Mouse (Mus musculus): ENCODE data around the gene Map7. TPM values are rescaled to one million over a fixed set of nuclear protein-coding genes. Genes with fewer than 3 reads are reported as not detected.
A peak's percentile ranks its signal among the peaks of the same experiment; 100 is the strongest.

The Map7 gene
- polyA plus RNA-seq, 1 experiment from 2014 or later: 2.7 TPM

GRCm38 (mm10) chr10:20313941-20314340, 165.7 kb downstream of the Map7 start:
- peaks cover 14% of the 10 kb centered on the region for H3K4me1 ChIP-seq (ENCODE audit: control insufficient read depth, insufficient read depth, low read length)
- no peaks in the 10 kb centered on the region for H3K27me3 ChIP-seq (replicated peaks; ENCODE audit: control insufficient read depth, insufficient read depth, low read length)
- no peak overlapping the region for H3K27ac ChIP-seq (ENCODE audit: low read depth, low read length)
- no peak for DNase-seq (ENCODE audit: low spot score)
- peaks cover 11% of the 10 kb centered on the region for H3K36me3 ChIP-seq (ENCODE audit: control insufficient read depth, insufficient read depth, low read length)
- H3K4me3 ChIP-seq (ENCODE audit: low read depth, low read length): peak overlapping the region; percentile 81; the same call in 1 of the 2 replicates
- peak overlapping the region; percentile 53 for H3K4me2 ChIP-seq (ENCODE audit: low read length)
- H3K9ac ChIP-seq (ENCODE audit: low read length): no peak overlapping the region
- no peak for ATAC-seq
- WGBS: 92% methylated on average over 4 of the region's 4 CpGs
- H3K9me3 ChIP-seq (replicated peaks; ENCODE audit: control insufficient read depth, low read length): no peaks in the 10 kb centered on the region

DNA sequence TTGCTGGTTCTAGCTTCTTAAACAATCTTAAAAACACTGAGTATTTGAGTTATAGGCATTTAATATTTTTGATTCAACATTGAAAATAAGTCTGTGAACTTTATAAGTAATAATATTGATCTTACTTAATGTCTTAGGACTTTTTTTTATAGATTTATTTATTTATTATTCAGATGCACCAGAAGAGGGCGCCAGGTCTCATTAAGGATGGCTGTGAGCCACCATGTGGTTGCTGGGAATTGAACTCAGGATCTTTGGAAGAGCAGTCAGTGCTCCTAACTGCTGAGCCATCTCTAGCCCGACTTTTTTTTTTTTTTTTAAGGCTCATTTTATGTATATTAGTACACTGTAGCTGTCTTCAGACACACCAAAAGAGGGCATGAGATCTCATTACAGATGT, 166.5 kb downstream of the Map7 start:
- 40% methylated on average over 2 of the region's 2 CpGs for WGBS
- Histone ChIP-seq H3K4me1 (ENCODE audit: control insufficient read depth, insufficient read depth, low read length) (peaks cover 14% of the 10 kb centered on the region), H3K4me2 (ENCODE audit: low read length) (no peak overlapping the region), H3K27ac (ENCODE audit: low read depth, low read length) (no peak overlapping the region), H3K9ac (ENCODE audit: low read length) (no peak overlapping the region), H3K4me3 (ENCODE audit: low read depth, low read length) (no peak overlapping the region), H3K9me3 (replicated peaks; ENCODE audit: control insufficient read depth, low read length) (no peaks in the 10 kb centered on the region), H3K36me3 (ENCODE audit: control insufficient read depth, insufficient read depth, low read length) (peaks cover 17% of the 10 kb centered on the region), H3K27me3 (replicated peaks; ENCODE audit: control insufficient read depth, insufficient read depth, low read length) (no peaks in the 10 kb centered on the region)
- DNase-seq (ENCODE audit: low spot score) (peak; percentile 10), ATAC-seq (no peak)

DNA sequence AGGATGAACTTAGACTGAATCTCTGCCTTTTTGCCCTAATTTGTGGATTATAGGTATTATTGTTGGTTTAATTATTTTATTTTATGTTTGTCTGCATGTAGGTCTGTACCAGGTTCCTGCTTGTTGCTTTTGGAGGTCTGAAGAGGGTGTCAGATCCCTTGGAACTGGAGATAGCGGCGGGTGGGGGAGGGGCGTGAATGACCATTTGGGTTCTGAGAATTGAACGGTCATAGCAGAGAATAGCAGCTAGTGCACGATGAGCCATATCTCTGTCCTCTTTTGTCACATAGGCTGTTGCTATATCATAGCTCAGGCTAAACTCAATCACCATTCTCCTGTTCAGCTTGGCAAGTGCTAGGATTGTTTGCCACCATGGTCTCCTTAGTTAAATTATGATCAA, 169.2 kb downstream of the Map7 start:
- Histone ChIP-seq H3K4me1 (ENCODE audit: control insufficient read depth, insufficient read depth, low read length) (peaks cover 4% of the 10 kb centered on the region), H3K4me3 (ENCODE audit: low read depth, low read length) (no peak overlapping the region), H3K36me3 (ENCODE audit: control insufficient read depth, insufficient read depth, low read length) (peaks cover 26% of the 10 kb centered on the region), H3K9me3 (replicated peaks; ENCODE audit: control insufficient read depth, low read length) (no peaks in the 10 kb centered on the region), H3K9ac (ENCODE audit: low read length) (no peak overlapping the region), H3K4me2 (ENCODE audit: low read length) (no peak overlapping the region), H3K27ac (ENCODE audit: low read depth, low read length) (no peak overlapping the region), H3K27me3 (replicated peaks; ENCODE audit: control insufficient read depth, insufficient read depth, low read length) (no peaks in the 10 kb centered on the region)
- DNase-seq (ENCODE audit: low spot score) (no peak), ATAC-seq (no peak)
- WGBS: 85% methylated on average over 5 of the region's 5 CpGs

- Histone ChIP-seq H3K27ac (ENCODE audit: low read depth, low read length) (no peak overlapping the region), H3K9me3 (replicated peaks; ENCODE audit: control insufficient read depth, low read length) (no peaks in the 10 kb centered on the region), H3K27me3 (replicated peaks; ENCODE audit: control insufficient read depth, insufficient read depth, low read length) (no peaks in the 10 kb centered on the region), H3K36me3 (ENCODE audit: control insufficient read depth, insufficient read depth, low read length) (peaks cover 81% of the 10 kb centered on the region), H3K9ac (ENCODE audit: low read length) (no peak overlapping the region), H3K4me3 (ENCODE audit: low read depth, low read length) (no peak overlapping the region), H3K4me1 (ENCODE audit: control insufficient read depth, insufficient read depth, low read length) (no peaks in the 10 kb centered on the region), H3K4me2 (ENCODE audit: low read length) (no peak overlapping the region)
- DNase-seq (ENCODE audit: low spot score) (no peak), ATAC-seq (no peak)
Measured at GRCm38 (mm10) chr10:20326226-20326625, 178.0 kb downstream of the Map7 start.

Small RNA genes lying within 50 kb of the gene (microRNA-seq; reads per million reads assigned to microRNA genes)
- not detected for gene Mir6413

Other genes starting within 250 kb of the Map7 start
- gene Pex7, start 240.8 kb upstream of the Map7 start, polyA plus RNA-seq (2014; fragmentation: Nextera tagmentation; extraction: Ambion mirVana): 29.8 and 31.8 TPM in 2 replicates
- 0.72 and 0.95 TPM in 2 replicates for gene Map3k5, start 214.0 kb upstream of the Map7 start, polyA plus RNA-seq (2014; fragmentation: Nextera tagmentation; extraction: Ambion mirVana)
- 137 and 143 TPM in 2 replicates for gene Bclaf1, start 164.0 kb downstream of the Map7 start, polyA plus RNA-seq (2014; fragmentation: Nextera tagmentation; extraction: Ambion mirVana)
- gene Mtfr2, start 199.3 kb downstream of the Map7 start, polyA plus RNA-seq (2014; fragmentation: Nextera tagmentation; extraction: Ambion mirVana): 0.80 and 1.1 TPM in 2 replicates

All from forebrain, embryonic 14.5 days (tissue).